Mouse (Mus musculus) liver, embryonic 14.5 days (tissue): Measurements from ENCODE around the gene Syt8.

Source experiments
- CTCF ChIP-seq: IDR thresholded peaks from 2 replicates; pipeline ENCODE4 v1.5.1; 2016; ENCODE audit warnings: antibody characterized with exemption, low read depth, control low read depth
- EP300 ChIP-seq: IDR thresholded peaks from 2 replicates; pipeline ENCODE4 v1.6.1; 2016; ENCODE audit warnings: antibody characterized with exemption, low read depth

DNA sequence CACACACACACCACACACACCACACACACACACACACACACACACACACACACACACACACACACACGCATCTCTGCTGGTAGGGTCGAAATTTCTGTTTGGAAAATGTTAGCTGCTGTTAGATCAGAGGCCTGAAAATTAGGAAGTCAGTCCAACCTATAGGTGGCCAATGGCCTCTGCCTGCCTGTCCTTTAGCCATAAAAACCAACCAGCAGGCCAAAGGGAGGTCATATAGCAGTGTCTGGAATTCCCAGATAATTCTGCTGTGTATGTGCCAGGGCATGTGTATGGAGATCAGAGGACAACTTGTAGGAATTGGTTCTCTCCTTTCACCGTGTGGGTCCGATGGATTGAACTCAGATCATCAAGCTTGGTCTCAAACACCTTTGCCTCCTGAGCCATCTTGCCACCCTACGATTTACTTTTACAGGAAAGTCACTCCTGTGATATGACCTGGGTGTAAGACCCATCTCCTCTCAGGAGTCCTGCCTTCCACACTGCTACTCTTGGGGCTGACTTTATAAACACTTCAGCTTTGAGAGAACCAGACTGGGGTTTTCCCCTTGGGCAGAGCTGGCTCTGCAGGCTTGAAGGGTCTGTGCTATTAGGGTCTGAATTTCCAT lies 24.1 kb downstream of the Syt8 start:
- TF ChIP-seq CTCF, result no peak
- no peak for TF ChIP-seq EP300
